Mouse (Mus musculus): Measurements from ENCODE around the gene Prr22. TPM values are rescaled to one million over a fixed set of nuclear protein-coding genes. Genes with fewer than 3 reads are reported as not detected.

Gene Prr22
- polyA plus RNA-seq, 1 experiment from 2014 or later = 0.70 TPM

GRCm38 (mm10) chr17:56765431-56765830, 4.6 kb upstream of the Prr22 start:
- peak overlapping the region; percentile 67 for H3K4me2 ChIP-seq (ENCODE audit: low read depth, low read length)
- no peaks in the 10 kb centered on the region for H3K9me3 ChIP-seq (ENCODE audit: control insufficient read depth, low read length)
- peaks cover 2% of the 10 kb centered on the region; the same call in 1 of the 2 replicates for H3K27me3 ChIP-seq (ENCODE audit: control insufficient read depth, insufficient read depth, low read length)
- WGBS = 53% methylated on average over 12 of the region's 12 CpGs
- peak overlapping the region; percentile 57 for H3K9ac ChIP-seq (replicated peaks; ENCODE audit: low read depth, low read length)
- peak overlapping the region; percentile 55 for H3K4me3 ChIP-seq (ENCODE audit: low read depth, low read length)
- peak overlapping the region; percentile 93 for H3K27ac ChIP-seq (ENCODE audit: low read depth, low read length)
- peaks cover 9% of the 10 kb centered on the region; the same call in 1 of the 2 replicates for H3K4me1 ChIP-seq (ENCODE audit: control insufficient read depth, insufficient read depth, low read length)
- ATAC-seq (ENCODE audit: low read depth) = peak; percentile 4
- H3K36me3 ChIP-seq (ENCODE audit: control insufficient read depth, insufficient read depth, low read length) = peaks cover 32% of the 10 kb centered on the region

GRCm38 (mm10) chr17:56766631-56767405, 3.2 kb upstream of the Prr22 start:
- Histone ChIP-seq H3K27ac (ENCODE audit: low read depth, low read length) (no peak overlapping the region), H3K9ac (replicated peaks; ENCODE audit: low read depth, low read length) (no peak overlapping the region), H3K4me2 (ENCODE audit: low read depth, low read length) (no peak overlapping the region), H3K4me3 (ENCODE audit: low read depth, low read length) (no peak overlapping the region), H3K27me3 (ENCODE audit: control insufficient read depth, insufficient read depth, low read length) (no peaks in the 10 kb centered on the region), H3K4me1 (ENCODE audit: control insufficient read depth, insufficient read depth, low read length) (peaks cover 7% of the 10 kb centered on the region; the same call in 1 of the 2 replicates), H3K9me3 (ENCODE audit: control insufficient read depth, low read length) (no peaks in the 10 kb centered on the region), H3K36me3 (ENCODE audit: control insufficient read depth, insufficient read depth, low read length) (peaks cover 35% of the 10 kb centered on the region)
- 95% methylated on average over 27 of the region's 27 CpGs for WGBS
- ATAC-seq (ENCODE audit: low read depth) = no peak

- Histone ChIP-seq H3K4me2 (ENCODE audit: low read depth, low read length) (no peak overlapping the region), H3K9ac (replicated peaks; ENCODE audit: low read depth, low read length) (no peak overlapping the region), H3K4me1 (ENCODE audit: control insufficient read depth, insufficient read depth, low read length) (peaks cover 4% of the 10 kb centered on the region; the same call in 1 of the 2 replicates), H3K9me3 (ENCODE audit: control insufficient read depth, low read length) (no peaks in the 10 kb centered on the region), H3K4me3 (ENCODE audit: low read depth, low read length) (no peak overlapping the region), H3K27me3 (ENCODE audit: control insufficient read depth, insufficient read depth, low read length) (no peaks in the 10 kb centered on the region), H3K27ac (ENCODE audit: low read depth, low read length) (no peak overlapping the region), H3K36me3 (ENCODE audit: control insufficient read depth, insufficient read depth, low read length) (peaks cover 35% of the 10 kb centered on the region)
- ATAC-seq (ENCODE audit: low read depth) = no peak
- WGBS = 97% methylated on average over 29 of the region's 29 CpGs
These were observed 2.4 kb upstream of the Prr22 start for GRCm38 (mm10) chr17:56767531-56768135.

GRCm38 (mm10) chr17:56768941-56769340, 1.1 kb upstream of the Prr22 start:
- no peaks in the 10 kb centered on the region for H3K9me3 ChIP-seq (ENCODE audit: control insufficient read depth, low read length)
- H3K36me3 ChIP-seq (ENCODE audit: control insufficient read depth, insufficient read depth, low read length) = peaks cover 35% of the 10 kb centered on the region
- no peaks in the 10 kb centered on the region for H3K27me3 ChIP-seq (ENCODE audit: control insufficient read depth, insufficient read depth, low read length)
- H3K27ac ChIP-seq (ENCODE audit: low read depth, low read length) = no peak overlapping the region
- H3K4me3 ChIP-seq (ENCODE audit: low read depth, low read length) = no peak overlapping the region
- H3K4me2 ChIP-seq (ENCODE audit: low read depth, low read length) = no peak overlapping the region
- H3K4me1 ChIP-seq (ENCODE audit: control insufficient read depth, insufficient read depth, low read length) = peaks cover 4% of the 10 kb centered on the region; the same call in 1 of the 2 replicates
- WGBS = 95% methylated on average over 11 of the region's 11 CpGs
- no peak for ATAC-seq (ENCODE audit: low read depth)
- no peak overlapping the region for H3K9ac ChIP-seq (replicated peaks; ENCODE audit: low read depth, low read length)

- H3K27me3 ChIP-seq (ENCODE audit: control insufficient read depth, insufficient read depth, low read length) = no peaks in the 10 kb centered on the region
- H3K9ac ChIP-seq (replicated peaks; ENCODE audit: low read depth, low read length) = no peak overlapping the region
- H3K27ac ChIP-seq (ENCODE audit: low read depth, low read length) = no peak overlapping the region
- no peaks in the 10 kb centered on the region; the same call in 1 of the 2 replicates for H3K36me3 ChIP-seq (ENCODE audit: control insufficient read depth, insufficient read depth, low read length)
- no peaks in the 10 kb centered on the region for H3K4me1 ChIP-seq (ENCODE audit: control insufficient read depth, insufficient read depth, low read length)
- no peak for ATAC-seq (ENCODE audit: low read depth)
- no peak overlapping the region for H3K4me3 ChIP-seq (ENCODE audit: low read depth, low read length)
- 92% methylated on average over 11 of the region's 11 CpGs for WGBS
- H3K4me2 ChIP-seq (ENCODE audit: low read depth, low read length) = no peak overlapping the region
- no peaks in the 10 kb centered on the region for H3K9me3 ChIP-seq (ENCODE audit: control insufficient read depth, low read length)
These were observed 7.5 kb downstream of the Prr22 start for GRCm38 (mm10) chr17:56777568-56777967.

GRCm38 (mm10) chr17:56778779-56779362, 8.8 kb downstream of the Prr22 start:
- Histone ChIP-seq H3K27me3 (ENCODE audit: control insufficient read depth, insufficient read depth, low read length) (no peaks in the 10 kb centered on the region), H3K4me1 (ENCODE audit: control insufficient read depth, insufficient read depth, low read length) (no peaks in the 10 kb centered on the region), H3K4me3 (ENCODE audit: low read depth, low read length) (no peak overlapping the region), H3K4me2 (ENCODE audit: low read depth, low read length) (no peak overlapping the region), H3K9me3 (ENCODE audit: control insufficient read depth, low read length) (no peaks in the 10 kb centered on the region), H3K36me3 (ENCODE audit: control insufficient read depth, insufficient read depth, low read length) (no peaks in the 10 kb centered on the region), H3K27ac (ENCODE audit: low read depth, low read length) (no peak overlapping the region), H3K9ac (replicated peaks; ENCODE audit: low read depth, low read length) (no peak overlapping the region)
- ATAC-seq (ENCODE audit: low read depth) = no peak
- WGBS = 62% methylated on average over 3 of the region's 3 CpGs

GRCm38 (mm10) chr17:56780291-56780978, 10.4 kb downstream of the Prr22 start:
- WGBS = 89% methylated on average over 13 of the region's 13 CpGs
- no peak overlapping the region for H3K27ac ChIP-seq (ENCODE audit: low read depth, low read length)

GRCm38 (mm10) chr17:56788886-56789285, 18.8 kb downstream of the Prr22 start:
- no peak for ATAC-seq (ENCODE audit: low read depth)
- Histone ChIP-seq H3K27me3 (ENCODE audit: control insufficient read depth, insufficient read depth, low read length) (no peaks in the 10 kb centered on the region), H3K4me2 (ENCODE audit: low read depth, low read length) (no peak overlapping the region), H3K4me1 (ENCODE audit: control insufficient read depth, insufficient read depth, low read length) (no peaks in the 10 kb centered on the region), H3K9me3 (ENCODE audit: control insufficient read depth, low read length) (no peaks in the 10 kb centered on the region), H3K4me3 (ENCODE audit: low read depth, low read length) (no peak overlapping the region), H3K9ac (replicated peaks; ENCODE audit: low read depth, low read length) (no peak overlapping the region), H3K36me3 (ENCODE audit: control insufficient read depth, insufficient read depth, low read length) (no peaks in the 10 kb centered on the region), H3K27ac (ENCODE audit: low read depth, low read length) (no peak overlapping the region)
- WGBS = 77% methylated on average over 3 of the region's 3 CpGs

More at GRCm38 (mm10) chr17:56780291-56780978, 10.4 kb downstream of the Prr22 start:
- no peaks in the 10 kb centered on the region for H3K4me1 ChIP-seq (ENCODE audit: control insufficient read depth, insufficient read depth, low read length)
- H3K4me2 ChIP-seq (ENCODE audit: low read depth, low read length) = no peak overlapping the region
- H3K27me3 ChIP-seq (ENCODE audit: control insufficient read depth, insufficient read depth, low read length) = no peaks in the 10 kb centered on the region
- no peak for ATAC-seq (ENCODE audit: low read depth)
- H3K9ac ChIP-seq (replicated peaks; ENCODE audit: low read depth, low read length) = no peak overlapping the region
- H3K9me3 ChIP-seq (ENCODE audit: control insufficient read depth, low read length) = no peaks in the 10 kb centered on the region
- H3K4me3 ChIP-seq (ENCODE audit: low read depth, low read length) = no peak overlapping the region
- H3K36me3 ChIP-seq (ENCODE audit: control insufficient read depth, insufficient read depth, low read length) = no peaks in the 10 kb centered on the region

Data from neural tube, embryonic 14.5 days (tissue).